Mouse (Mus musculus): ENCODE data around the gene Fanca. TPM values are rescaled to one million over a fixed set of nuclear protein-coding genes. Genes with fewer than 3 reads are reported as not detected.
A peak's percentile ranks its signal among the peaks of the same experiment; 100 is the strongest.
"Not testable (repeated sequence)": the region's sequence is repeated elsewhere in the genome, so short reads cannot be mapped to it uniquely, and the experiment has no call there.

The Fanca gene
- total RNA-seq, 2 experiments from 2014 or later: not detected

DNA sequence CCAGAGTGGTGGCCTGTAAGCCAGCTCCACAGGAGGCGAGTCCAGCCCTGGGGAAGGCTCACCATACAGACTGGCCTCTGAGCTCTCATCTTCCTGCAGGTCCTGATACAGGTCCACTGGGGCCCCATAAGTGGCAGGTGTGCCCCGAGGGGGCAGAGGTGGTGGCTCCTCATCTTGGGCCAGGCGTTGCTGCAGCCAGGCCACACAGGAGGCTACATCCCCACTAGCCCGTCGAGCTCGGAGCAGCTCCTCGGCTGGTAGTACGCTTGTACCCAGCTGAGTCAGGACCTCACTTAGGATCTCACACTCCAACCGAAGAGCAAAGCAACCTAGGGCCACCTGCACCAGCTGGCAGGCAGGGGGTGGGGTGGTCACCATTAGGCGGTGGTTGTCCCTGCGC, 84.6 kb downstream of the Fanca start:
- intact Hi-C loops (cut with DNase I): no loop called here
- Histone ChIP-seq H3K4me3 (no peak overlapping the region), H3K27ac (no peak overlapping the region)
- no peak for DNase-seq
- no peak for TF ChIP-seq CTCF (IDR thresholded peaks at IDR 0.05)

DNA sequence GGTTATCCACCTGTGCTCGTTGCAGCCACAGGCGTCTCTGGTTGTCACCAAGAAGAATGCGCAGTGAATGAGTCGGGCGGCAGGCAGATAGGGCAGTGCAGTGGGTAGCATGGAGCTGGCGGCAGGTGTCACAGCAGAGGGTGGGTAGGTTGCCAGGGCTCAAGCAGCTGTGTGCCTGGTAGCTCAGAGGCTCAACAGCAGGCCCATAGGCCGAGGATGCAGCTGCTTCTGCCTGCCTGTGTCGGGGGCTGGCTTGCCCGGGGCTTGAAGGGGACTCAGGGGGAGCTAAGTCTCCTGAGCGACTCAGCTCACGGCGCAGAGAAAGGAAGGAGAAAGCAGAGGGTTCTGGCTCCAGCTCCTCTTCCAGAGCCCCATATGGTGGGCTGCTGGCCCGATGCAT, 85.1 kb downstream of the Fanca start:
- TF ChIP-seq CTCF (IDR thresholded peaks at IDR 0.05): no peak
- H3K27ac ChIP-seq: no peak overlapping the region
- intact Hi-C loops (cut with DNase I): no loop called here
- no peak for DNase-seq
- no peak overlapping the region for H3K4me3 ChIP-seq

GRCm38 (mm10) chr8:123232553-123232952, 85.8 kb downstream of the Fanca start:
- no peak overlapping the region for H3K27ac ChIP-seq
- no peak for DNase-seq
- intact Hi-C loops (cut with DNase I): no loop called here
- TF ChIP-seq CTCF (IDR thresholded peaks at IDR 0.05): no peak
- H3K4me3 ChIP-seq: no peak overlapping the region

DNA sequence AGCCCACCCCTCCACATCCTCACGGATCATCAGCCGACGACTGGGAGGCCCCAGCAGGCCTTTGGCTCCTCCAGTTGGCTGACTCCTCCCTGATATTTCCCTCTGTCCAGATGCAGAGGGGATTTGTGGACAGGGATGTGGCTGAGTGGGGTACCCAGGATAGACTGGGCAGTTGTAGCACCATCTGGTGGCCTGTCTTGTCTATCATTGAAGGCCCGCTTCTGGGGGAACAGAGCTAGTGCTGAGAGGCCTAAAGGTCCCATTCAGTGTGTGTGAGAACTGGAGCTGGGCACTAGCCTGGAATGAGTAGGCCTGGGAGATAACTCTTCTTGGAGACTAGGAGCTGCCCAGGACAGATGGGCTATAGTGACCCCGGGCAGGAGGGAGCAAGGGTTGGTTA, 86.6 kb downstream of the Fanca start:
- intact Hi-C loops (cut with DNase I): no loop called here
- Histone ChIP-seq H3K4me3 (no peak overlapping the region), H3K27ac (no peak overlapping the region)
- no peak for DNase-seq
- TF ChIP-seq CTCF (IDR thresholded peaks at IDR 0.05): peak; percentile 18; the same call in 1 of the 2 replicates

- intact Hi-C loops (cut with DNase I); H3K4me3 ChIP-seq; H3K27ac ChIP-seq; DNase-seq: not testable (repeated sequence)
Observed at GRCm38 (mm10) chr8:123230326-123230725, 88.0 kb downstream of the Fanca start.

- Histone ChIP-seq H3K27ac (no peak overlapping the region), H3K4me3 (no peak overlapping the region)
- no peak for DNase-seq
- TF ChIP-seq CTCF (IDR thresholded peaks at IDR 0.05): no peak
- intact Hi-C loops (cut with DNase I): no loop called here
Observed at GRCm38 (mm10) chr8:123228416-123228815, 90.0 kb downstream of the Fanca start.

DNA sequence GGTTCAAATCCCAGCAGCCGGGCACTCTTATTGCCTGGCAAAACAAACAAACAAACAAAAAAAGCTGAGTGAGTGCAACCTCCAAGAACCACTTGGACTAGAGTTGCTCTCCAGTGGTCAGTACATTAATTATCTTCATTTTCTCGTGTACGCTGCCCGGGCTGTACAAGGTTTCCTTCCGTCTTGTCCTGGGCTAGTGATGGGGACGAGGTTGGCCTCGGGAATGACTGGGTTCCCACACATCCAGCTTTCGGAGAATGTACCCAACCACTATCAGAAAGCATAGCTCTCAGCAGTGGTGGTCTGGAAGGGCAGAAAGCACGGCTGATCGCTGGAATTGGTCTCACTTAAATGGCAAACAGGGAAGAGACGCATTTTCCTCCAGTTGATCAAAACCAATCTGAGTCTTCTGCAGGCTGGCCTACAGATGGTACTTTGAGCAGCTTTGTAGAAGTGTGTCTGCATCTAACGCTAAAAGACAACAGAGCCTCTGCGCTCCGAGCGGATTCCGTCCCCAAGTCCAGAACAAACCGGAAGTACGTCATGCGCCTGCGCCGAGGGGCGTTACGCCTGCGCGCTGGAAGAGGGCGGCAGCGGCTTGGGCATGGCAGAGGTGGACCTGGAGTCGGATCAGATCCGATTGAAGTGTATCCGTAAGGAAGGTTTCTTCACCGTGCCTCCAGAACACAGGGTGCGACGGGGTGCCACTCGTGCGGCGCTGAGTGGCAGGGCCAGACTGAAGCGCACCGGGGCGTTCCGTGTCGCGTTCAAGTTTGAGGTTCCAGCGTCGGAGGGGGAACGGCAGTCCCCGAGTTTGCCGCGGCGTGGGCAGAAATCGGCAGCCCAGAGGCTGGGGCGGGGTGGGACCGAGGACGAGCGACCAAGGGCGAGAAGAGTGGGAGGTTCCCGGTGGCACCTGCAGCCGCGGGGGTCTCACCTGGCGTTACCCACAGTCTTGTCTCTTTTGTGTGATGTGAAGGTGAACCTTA, 93.8 kb downstream of the Fanca start, which contains the start of gene Cdk10:
Gene Cdk10, plus strand, starts transcription at position 565 of the 989 bp plus-strand sequence.
- DNase-seq: peak; percentile 95
- Histone ChIP-seq H3K4me3 (peak within 1 kb of the TSS; percentile 88), H3K27ac (peak within 1 kb of the TSS; percentile 96)
- intact Hi-C loops (cut with DNase I): no loop called here
- no peak; the same call in 1 of the 2 replicates for TF ChIP-seq CTCF (IDR thresholded peaks at IDR 0.05)

- Histone ChIP-seq H3K27ac (no peak overlapping the region), H3K4me3 (no peak overlapping the region)
- DNase-seq: no peak
- no peak for TF ChIP-seq CTCF (IDR thresholded peaks at IDR 0.05)
- intact Hi-C loops (cut with DNase I): no loop called here
Observed at GRCm38 (mm10) chr8:123220917-123221316, 97.5 kb downstream of the Fanca start.

Other genes starting within 250 kb of the Fanca start
- 100 to 1,000 TPM; 389 to 466 TPM for gene Rpl13, start 216.2 kb downstream of the Fanca start, total RNA-seq (2021)
- under 1 TPM; 0.13 to 0.20 TPM for gene Cpne7, start 201.2 kb downstream of the Fanca start, total RNA-seq (2021)
- gene Sult5a1, start 160.3 kb downstream of the Fanca start, total RNA-seq (2021): 1 to 10 TPM; 2.1 to 2.5 TPM
- gene Dpep1, start 132.3 kb downstream of the Fanca start, total RNA-seq (2021): 10 to 100 TPM; 13.6 to 16.7 TPM
- gene Chmp1a, start 105.8 kb downstream of the Fanca start, total RNA-seq (2021): 10 to 100 TPM; 42.6 to 43.8 TPM
- 1 to 10 TPM; 1.2 to 1.8 TPM for gene Spata33, start 105.7 kb downstream of the Fanca start, total RNA-seq (2021)
- gene Cdk10, start 93.7 kb downstream of the Fanca start, total RNA-seq (2021): 10 to 100 TPM; 13.0 to 15.2 TPM
- gene Spata2l, start 82.3 kb downstream of the Fanca start, total RNA-seq (2021): 1 to 10 TPM; 1.5 to 2.3 TPM
- gene Zfp276, start 64.4 kb downstream of the Fanca start, total RNA-seq (2021): 1 to 10 TPM; 5.2 to 8.1 TPM
- gene Vps9d1, start 64.2 kb downstream of the Fanca start, total RNA-seq (2021): 10 to 100 TPM; 17.7 to 18.3 TPM
- gene Spire2, start 14.1 kb upstream of the Fanca start, total RNA-seq (2021): not detected
- gene Tcf25, start 55.2 kb upstream of the Fanca start, total RNA-seq (2021): 100 to 1,000 TPM; 134 to 140 TPM
- not detected for gene Mc1r, start 88.5 kb upstream of the Fanca start, total RNA-seq (2021)
- not detected for gene Tubb3, start 92.8 kb upstream of the Fanca start, total RNA-seq (2021)
- gene Def8, start 105.0 kb upstream of the Fanca start, total RNA-seq (2021): 10 to 100 TPM; 38.5 to 39.1 TPM
- 10 to 100 TPM; 37.5 to 44.5 TPM for gene Afg3l1, start 159.3 kb upstream of the Fanca start, total RNA-seq (2021)
- gene Dbndd1, start 196.9 kb upstream of the Fanca start, total RNA-seq (2021): not detected
- 1 to 10 TPM; 3.7 to 4.2 TPM for gene Gas8, start 200.3 kb upstream of the Fanca start, total RNA-seq (2021)